Mouse (Mus musculus) hindbrain, embryonic 10.5 days (tissue): ENCODE measurements around the gene Knstrn. TPM values are rescaled to one million over a fixed set of nuclear protein-coding genes. Genes with fewer than 3 reads are reported as not detected.

Experiments used
- DNase-seq: peaks from one replicate; pipeline ENCODE4 v3.0.0-alpha.2; 2017; ENCODE audit warnings: low spot score
- H3K27ac ChIP-seq: fragments of 300-500 bp; sonication (generic); 2 replicates; pipeline ENCODE4 v1.5.1; 2016; ENCODE audit warnings: mild to moderate bottlenecking, moderate library complexity
- H3K27me3 ChIP-seq: fragments of 300-500 bp; sonication (generic); 2 replicates; pipeline ENCODE4 v1.6.1; 2016; ENCODE audit warnings: mild to moderate bottlenecking; ENCODE audit not compliant: poor library complexity, insufficient read depth, severe bottlenecking
- H3K36me3 ChIP-seq: fragments of 300-500 bp; sonication (generic); 2 replicates; pipeline ENCODE4 v1.6.1; 2016; ENCODE audit warnings: mild to moderate bottlenecking, moderate library complexity
- H3K4me1 ChIP-seq: fragments of 300-500 bp; sonication (generic); replicated peaks from 2 replicates; pipeline ENCODE4 v1.6.1; 2016; ENCODE audit warnings: mild to moderate bottlenecking
- H3K4me3 ChIP-seq: fragments of 300-500 bp; sonication (generic); 2 replicates; pipeline ENCODE4 v1.5.1; 2016; ENCODE audit warnings: mild to moderate bottlenecking, moderate library complexity
- H3K9me3 ChIP-seq: fragments of 300-500 bp; sonication (generic); 2 replicates; pipeline ENCODE4 v1.6.1; 2016; ENCODE audit warnings: mild to moderate bottlenecking, moderate library complexity
- WGBS: fragments of 180-500 bp; shearing (Covaris S2); methylation state at CpG from one replicate; pipeline ENCODE4 v1.1.7; 2016; 5-methylcytosine and 5-hydroxymethylcytosine counted together
- polyA plus RNA-seq: library from polyadenylated mRNA; unstranded; fragments of >200 nt; fragmentation: Nextera tagmentation; extraction: Ambion mirVana; gene quantifications from 2 replicates; pipeline ENCODE4 v1.2.1, GENCODE M21; 2016

Gene Knstrn
- polyA plus RNA-seq, 1 experiment from 2014 or later = 148 TPM

GRCm38 (mm10) chr2:118802542-118803118, 11.2 kb upstream of the Knstrn start:
- Histone ChIP-seq H3K36me3 (no peaks in the 10 kb centered on the region), H3K9me3 (no peaks in the 10 kb centered on the region), H3K27me3 (peaks cover 4% of the 10 kb centered on the region; the same call in 1 of the 2 replicates), H3K27ac (no peak overlapping the region), H3K4me3 (no peak overlapping the region), H3K4me1 (no peaks in the 10 kb centered on the region)
- 78% methylated on average over 4 of the region's 4 CpGs for WGBS
- no peak for DNase-seq

DNA sequence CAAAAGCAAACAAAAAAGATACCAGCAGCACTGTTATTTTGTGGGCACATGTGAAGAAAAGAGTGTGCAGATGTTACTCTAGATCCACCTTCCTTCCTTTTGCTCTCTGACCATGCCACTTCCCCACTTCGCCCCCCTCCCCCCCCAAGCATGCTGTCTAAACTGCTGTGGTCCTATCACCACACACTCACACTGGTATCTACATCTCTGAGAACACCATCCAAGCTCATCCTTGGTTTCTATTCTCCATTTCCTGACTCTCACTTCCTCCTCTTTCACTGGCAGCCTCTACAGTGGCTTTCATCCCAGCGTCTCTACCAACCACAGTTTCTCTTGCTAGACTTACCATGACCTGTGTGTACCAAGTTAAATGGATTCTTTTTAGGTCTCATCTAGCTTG, 9.3 kb upstream of the Knstrn start:
- no peak overlapping the region for H3K4me3 ChIP-seq
- H3K4me1 ChIP-seq = no peaks in the 10 kb centered on the region
- H3K27ac ChIP-seq = no peak overlapping the region
- WGBS = 87% methylated on average over 2 of the region's 2 CpGs
- DNase-seq = no peak
- H3K36me3 ChIP-seq = no peaks in the 10 kb centered on the region
- H3K9me3 ChIP-seq = no peaks in the 10 kb centered on the region
- H3K27me3 ChIP-seq = peaks cover 4% of the 10 kb centered on the region; the same call in 1 of the 2 replicates

GRCm38 (mm10) chr2:118805137-118805536, 8.7 kb upstream of the Knstrn start:
- Histone ChIP-seq H3K27ac (no peak overlapping the region), H3K4me1 (no peaks in the 10 kb centered on the region), H3K36me3 (no peaks in the 10 kb centered on the region), H3K27me3 (peaks cover 4% of the 10 kb centered on the region; the same call in 1 of the 2 replicates), H3K9me3 (no peaks in the 10 kb centered on the region), H3K4me3 (no peak overlapping the region)
- 72% methylated on average over 3 of the region's 3 CpGs for WGBS
- DNase-seq = no peak

DNA sequence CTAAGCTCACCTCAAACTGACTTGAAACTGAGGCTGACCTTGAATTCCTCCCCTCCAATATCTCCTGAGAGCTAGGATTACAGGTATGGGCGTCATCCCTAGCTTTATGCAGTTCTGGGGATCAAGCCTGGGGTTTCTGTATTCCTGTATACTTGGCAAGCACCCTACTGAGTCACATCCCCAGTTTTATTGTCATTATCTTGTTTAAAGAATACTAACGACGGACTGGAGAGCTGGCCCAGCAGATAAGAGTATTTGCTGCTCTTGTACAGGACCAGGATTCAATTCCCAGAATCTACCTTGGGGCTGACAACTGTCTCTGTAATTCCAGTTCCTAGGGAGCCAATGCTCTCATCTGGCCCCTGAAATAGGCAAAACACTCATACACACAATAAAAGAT, 8.0 kb upstream of the Knstrn start:
- Histone ChIP-seq H3K9me3 (no peaks in the 10 kb centered on the region), H3K36me3 (no peaks in the 10 kb centered on the region), H3K27ac (no peak overlapping the region), H3K27me3 (peaks cover 4% of the 10 kb centered on the region; the same call in 1 of the 2 replicates), H3K4me3 (no peak overlapping the region), H3K4me1 (no peaks in the 10 kb centered on the region)
- no peak for DNase-seq
- WGBS = 47% methylated on average over 3 of the region's 3 CpGs

DNA sequence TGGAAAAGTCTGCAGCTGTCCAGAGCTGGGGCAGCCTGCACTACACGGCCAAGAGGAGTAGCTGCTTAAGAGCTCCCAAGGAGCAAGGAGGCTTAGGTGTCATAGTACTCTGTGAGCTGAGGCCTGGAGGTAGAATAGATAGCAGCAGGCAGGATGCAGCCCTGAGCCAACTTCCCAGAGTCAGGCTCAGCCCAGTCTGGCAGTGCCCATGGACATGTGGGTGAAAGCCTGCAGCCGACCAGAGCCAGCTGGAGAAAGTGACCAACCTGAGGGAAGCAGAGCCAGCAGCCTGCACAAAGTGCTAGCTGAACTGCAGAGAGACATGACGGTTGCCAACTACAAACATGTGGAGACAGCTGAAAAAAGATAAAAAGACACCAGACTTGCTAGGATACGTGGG, 6.9 kb upstream of the Knstrn start:
- peaks cover 4% of the 10 kb centered on the region; the same call in 1 of the 2 replicates for H3K27me3 ChIP-seq
- H3K4me1 ChIP-seq = no peaks in the 10 kb centered on the region
- no peaks in the 10 kb centered on the region for H3K36me3 ChIP-seq
- WGBS = 76% methylated on average over 4 of the region's 4 CpGs
- H3K9me3 ChIP-seq = no peaks in the 10 kb centered on the region
- DNase-seq = no peak
- H3K4me3 ChIP-seq = no peak overlapping the region
- no peak overlapping the region for H3K27ac ChIP-seq

DNA sequence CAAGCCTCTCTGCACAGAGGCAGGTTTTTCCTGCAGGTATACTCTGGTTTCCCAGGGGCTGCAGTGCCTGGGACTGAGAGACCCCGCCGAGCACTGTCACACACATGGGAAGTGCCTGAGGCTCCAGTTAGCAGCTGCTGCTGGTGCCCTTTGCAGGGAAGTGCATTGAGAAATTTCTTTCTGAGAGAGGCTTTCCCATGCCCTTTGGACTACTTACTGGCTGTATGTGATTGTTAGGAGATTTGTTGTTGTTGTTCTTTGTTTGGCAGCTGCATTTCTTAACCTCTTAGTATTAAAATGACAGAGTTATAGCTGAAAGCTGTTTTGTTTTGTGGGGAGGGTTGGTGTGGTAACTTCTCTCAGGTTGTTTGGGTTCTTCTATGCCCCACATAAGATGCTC, 2.9 kb upstream of the Knstrn start:
- peaks cover 4% of the 10 kb centered on the region; the same call in 1 of the 2 replicates for H3K27me3 ChIP-seq
- peaks cover 22% of the 10 kb centered on the region for H3K4me1 ChIP-seq
- H3K36me3 ChIP-seq = peaks cover 5% of the 10 kb centered on the region; the same call in 1 of the 2 replicates
- H3K4me3 ChIP-seq = no peak overlapping the region
- no peak for DNase-seq
- WGBS = 35% methylated on average over 2 of the region's 2 CpGs
- no peak overlapping the region for H3K27ac ChIP-seq
- H3K9me3 ChIP-seq = no peaks in the 10 kb centered on the region

DNA sequence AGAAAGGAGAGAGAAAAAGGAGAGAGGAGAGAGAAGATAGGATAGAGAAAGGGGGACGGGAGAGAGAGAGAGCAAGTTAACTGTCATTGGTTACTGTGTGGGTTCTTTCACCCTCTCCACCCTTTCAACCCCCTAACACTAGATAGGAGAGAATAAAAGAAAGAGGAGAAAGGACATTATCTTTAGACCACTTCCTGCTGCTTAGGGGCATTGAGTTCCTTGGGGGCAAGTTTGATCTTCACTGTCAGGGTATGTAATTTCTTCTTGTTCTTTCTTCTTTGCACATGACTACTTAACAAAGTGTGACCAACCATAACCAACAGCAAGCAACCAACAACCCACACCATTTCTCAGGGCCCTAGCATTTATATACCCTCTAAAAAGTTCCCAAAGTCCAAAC, 1.1 kb upstream of the Knstrn start:
- H3K27me3 ChIP-seq = no peaks in the 10 kb centered on the region
- no peak overlapping the region for H3K27ac ChIP-seq
- H3K36me3 ChIP-seq = peaks cover 21% of the 10 kb centered on the region
- no peak for DNase-seq
- WGBS = 59% methylated on average over 1 of the region's 1 CpGs
- H3K9me3 ChIP-seq = no peaks in the 10 kb centered on the region
- no peak overlapping the region for H3K4me3 ChIP-seq
- H3K4me1 ChIP-seq = peaks cover 23% of the 10 kb centered on the region

- no peak overlapping the region for H3K27ac ChIP-seq
- H3K9me3 ChIP-seq = peaks cover 11% of the 10 kb centered on the region; the same call in 1 of the 2 replicates
- H3K4me3 ChIP-seq = no peak overlapping the region
- no peaks in the 10 kb centered on the region for H3K27me3 ChIP-seq
- H3K36me3 ChIP-seq = peaks cover 85% of the 10 kb centered on the region
- DNase-seq = no peak
- 92% methylated on average over 5 of the region's 5 CpGs for WGBS
- H3K4me1 ChIP-seq = no peaks in the 10 kb centered on the region
Observed at GRCm38 (mm10) chr2:118822800-118823199, 9.0 kb downstream of the Knstrn start.

DNA sequence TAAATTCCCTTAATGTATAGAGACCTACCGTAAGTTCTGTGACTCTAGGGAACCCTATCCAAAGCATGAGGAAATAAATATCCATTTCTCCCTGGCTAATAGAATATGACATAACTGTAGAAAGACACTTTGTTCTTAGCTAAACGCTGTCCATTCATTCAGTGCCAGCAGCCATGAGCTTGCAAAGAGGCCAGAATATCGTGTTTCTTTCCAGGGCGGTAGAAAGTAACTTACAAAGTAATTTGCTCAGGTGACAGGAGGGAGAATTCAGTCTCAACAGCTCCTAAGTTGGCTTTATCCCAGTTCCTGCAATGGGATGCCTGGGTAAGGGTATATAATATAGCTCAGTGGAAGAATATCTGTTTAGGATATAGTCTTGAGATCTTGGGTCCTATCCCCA, 10.6 kb downstream of the Knstrn start:
- no peak overlapping the region for H3K4me3 ChIP-seq
- no peak for DNase-seq
- peaks cover 11% of the 10 kb centered on the region; the same call in 1 of the 2 replicates for H3K9me3 ChIP-seq
- H3K27me3 ChIP-seq = no peaks in the 10 kb centered on the region
- peaks cover 85% of the 10 kb centered on the region for H3K36me3 ChIP-seq
- no peaks in the 10 kb centered on the region for H3K4me1 ChIP-seq
- H3K27ac ChIP-seq = no peak overlapping the region
- 93% methylated on average over 4 of the region's 4 CpGs for WGBS

- Histone ChIP-seq H3K4me1 (no peaks in the 10 kb centered on the region), H3K4me3 (no peak overlapping the region), H3K9me3 (peaks cover 11% of the 10 kb centered on the region; the same call in 1 of the 2 replicates), H3K36me3 (peaks cover 100% of the 10 kb centered on the region), H3K27ac (no peak overlapping the region), H3K27me3 (no peaks in the 10 kb centered on the region)
- DNase-seq = no peak
- 92% methylated on average over 5 of the region's 5 CpGs for WGBS
Observed at GRCm38 (mm10) chr2:118829096-118829495, 15.3 kb downstream of the Knstrn start.

GRCm38 (mm10) chr2:118834061-118834460, 20.3 kb downstream of the Knstrn start:
- Histone ChIP-seq H3K27me3 (no peaks in the 10 kb centered on the region), H3K4me1 (peaks cover 5% of the 10 kb centered on the region; the same call in 1 of the 2 replicates), H3K9me3 (no peaks in the 10 kb centered on the region), H3K36me3 (peaks cover 75% of the 10 kb centered on the region), H3K27ac (no peak overlapping the region), H3K4me3 (no peak overlapping the region)
- DNase-seq = no peak
- WGBS = 93% methylated on average over 6 of the region's 6 CpGs

DNA sequence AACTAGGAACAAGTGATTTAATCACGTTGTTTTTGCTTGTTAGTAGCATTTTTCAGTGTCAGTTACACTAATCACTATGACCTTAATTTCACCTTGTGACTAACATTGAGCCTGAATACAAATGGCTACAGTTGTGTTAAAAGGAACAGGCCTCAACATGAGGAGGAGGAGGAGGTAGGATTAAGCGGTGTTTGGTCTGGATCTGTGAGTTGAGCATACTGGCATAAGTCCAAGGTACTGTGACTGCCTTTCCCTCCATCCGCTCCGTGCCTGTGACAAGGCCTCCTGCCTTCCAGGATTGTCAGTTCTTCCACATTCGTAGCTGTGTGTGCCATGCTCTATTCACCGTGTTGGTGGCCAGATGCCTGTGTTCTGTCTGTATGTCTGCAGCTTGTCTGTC, 21.3 kb downstream of the Knstrn start:
- 89% methylated on average over 6 of the region's 6 CpGs for WGBS
- DNase-seq = no peak
- H3K4me1 ChIP-seq = peaks cover 5% of the 10 kb centered on the region; the same call in 1 of the 2 replicates
- H3K27me3 ChIP-seq = no peaks in the 10 kb centered on the region
- no peaks in the 10 kb centered on the region for H3K9me3 ChIP-seq
- no peak overlapping the region for H3K27ac ChIP-seq
- peaks cover 65% of the 10 kb centered on the region for H3K36me3 ChIP-seq
- no peak overlapping the region for H3K4me3 ChIP-seq

DNA sequence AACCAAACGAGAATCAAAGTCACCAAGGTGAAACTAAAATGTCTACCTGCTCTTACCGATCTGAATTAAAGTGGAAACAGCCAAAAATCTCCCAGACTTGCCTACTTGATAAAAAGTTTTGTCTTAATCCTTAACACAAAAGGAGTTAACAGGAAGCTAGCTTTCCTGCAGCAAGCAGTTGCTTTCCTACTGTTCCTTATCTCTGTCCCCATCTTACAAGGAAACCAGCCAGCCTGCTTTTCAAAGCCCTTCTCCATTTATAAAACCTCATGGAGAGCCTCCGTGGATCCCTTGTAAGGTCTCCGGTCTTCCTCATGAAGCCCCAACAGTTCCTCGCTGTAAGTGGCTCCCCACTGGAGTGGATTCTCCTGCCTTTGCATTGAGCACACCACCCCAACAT, 24.5 kb downstream of the Knstrn start:
- H3K27me3 ChIP-seq = no peaks in the 10 kb centered on the region
- no peaks in the 10 kb centered on the region for H3K9me3 ChIP-seq
- no peak overlapping the region for H3K4me3 ChIP-seq
- peaks cover 32% of the 10 kb centered on the region for H3K36me3 ChIP-seq
- peaks cover 5% of the 10 kb centered on the region; the same call in 1 of the 2 replicates for H3K4me1 ChIP-seq
- no peak overlapping the region for H3K27ac ChIP-seq
- no peak for DNase-seq
- WGBS = 52% methylated on average over 5 of the region's 5 CpGs
